In genomic region chr4:139301780-139302179, GRCm38 (mm10) we compare ENCODE assay signal across 18 mouse cellular contexts. TPM values are rescaled to one million over a fixed set of nuclear protein-coding genes. Genes with fewer than 3 reads are reported as not detected.
DNase-seq lines count a peak whose midpoint lies in the region; ATAC-seq lines count a peak whose summit lies in the region.
"Had no signal": no experiment of that assay in that cellular context is flagged by ENCODE, and none has a peak within 500 bp of the region (broad histone marks: within the 10 kb centered on the region; RNA-seq: fewer than 3 reads in every experiment).

No protein-coding gene starts in this region.

- ATAC-seq in kidney, embryonic 14.5 days (ENCODE audit: low FRiP score, low TSS enrichment), result no peak
- ATAC-seq in liver, embryonic 12.5 days, result 0 out of 2 replicates have a peak, but pooled peaks have one; percentile 16
- peak; percentile 76 for ATAC-seq in liver, embryonic 16.5 days (ENCODE audit: low read depth)
- no peak for ATAC-seq in activated CD4-positive, CD25-positive, alpha-beta regulatory T cell, adult 4 months
- ATAC-seq: CD4-positive, CD25-positive, alpha-beta regulatory T cell, adult 4 months; forebrain, embryonic 13.5 days; forebrain, embryonic 16.5 days had no signal

- peak; percentile 53 for DNase-seq in kidney, adult 11 months
- DNase-seq in liver, result no peak
- DNase-seq: adrenal gland, adult 8-10 months; adrenal gland, postnatal 25 days; cerebellum, adult 18-20 months; gastrocnemius, postnatal 10 days; gastrocnemius, postnatal 36 days had no signal

- no peaks in the 10 kb centered on the region for H3K4me1 ChIP-seq in kidney, embryonic 14.5 days (ENCODE audit: control insufficient read depth, insufficient read depth, low read length)
- no peaks in the 10 kb centered on the region for H3K4me1 ChIP-seq in liver, embryonic 12.5 days
- H3K4me1 ChIP-seq in liver, embryonic 16.5 days (ENCODE audit: control insufficient read depth, low read depth, low read length), result peaks cover 3% of the 10 kb centered on the region
- H3K4me1 ChIP-seq: forebrain, embryonic 13.5 days; hindbrain, embryonic 15.5 days had no signal

- 92% methylated on average over 8 of the region's 8 CpGs for WGBS in kidney, embryonic 14.5 days
- 80% methylated on average over 8 of the region's 8 CpGs for WGBS in liver, embryonic 12.5 days (ENCODE audit: insufficient replicate concordance)
- 66% methylated on average over 8 of the region's 8 CpGs for WGBS in liver, embryonic 16.5 days (ENCODE audit: insufficient replicate concordance)

- H3K27ac ChIP-seq in kidney, embryonic 14.5 days (ENCODE audit: low read depth, low read length), result no peak overlapping the region
- no peak overlapping the region for H3K27ac ChIP-seq in liver, embryonic 12.5 days
- no peak overlapping the region for H3K27ac ChIP-seq in liver, embryonic 16.5 days (ENCODE audit: low read length)
- H3K27ac ChIP-seq: forebrain, embryonic 10.5 days; forebrain, embryonic 13.5 days; hindbrain, embryonic 12.5 days; hindbrain, embryonic 15.5 days had no signal

- H3K27me3 ChIP-seq in kidney, embryonic 14.5 days (ENCODE audit: control insufficient read depth, insufficient read depth, low read length), result no peaks in the 10 kb centered on the region
- no peaks in the 10 kb centered on the region for H3K27me3 ChIP-seq in liver, embryonic 12.5 days (replicated peaks)
- H3K27me3 ChIP-seq in liver, embryonic 16.5 days (ENCODE audit: control insufficient read depth, insufficient read depth, low read depth, low read length), result no peaks in the 10 kb centered on the region
- H3K27me3 ChIP-seq: forebrain, embryonic 13.5 days; hindbrain, embryonic 12.5 days; hindbrain, embryonic 15.5 days had no signal

- H3K4me2 ChIP-seq in kidney, embryonic 14.5 days (replicated peaks; ENCODE audit: low read depth, low read length), result no peak overlapping the region
- no peak overlapping the region for H3K4me2 ChIP-seq in liver, embryonic 12.5 days
- no peak overlapping the region for H3K4me2 ChIP-seq in liver, embryonic 16.5 days (ENCODE audit: low read depth, low read length)
- H3K4me2 ChIP-seq: forebrain, embryonic 13.5 days; heart, embryonic 11.5 days; hindbrain, embryonic 12.5 days; hindbrain, embryonic 15.5 days had no signal

- H3K9ac ChIP-seq in kidney, embryonic 14.5 days (ENCODE audit: low read depth, low read length), result no peak overlapping the region
- no peak overlapping the region for H3K9ac ChIP-seq in liver, embryonic 12.5 days
- H3K9ac ChIP-seq in liver, embryonic 16.5 days (ENCODE audit: low read depth, low read length), result no peak overlapping the region
- H3K9ac ChIP-seq: forebrain, embryonic 13.5 days; hindbrain, embryonic 12.5 days; hindbrain, embryonic 15.5 days had no signal

- peaks cover 17% of the 10 kb centered on the region; the same call in 1 of the 2 replicates for H3K36me3 ChIP-seq in kidney, embryonic 14.5 days (ENCODE audit: control insufficient read depth, insufficient read depth, low read length)
- H3K36me3 ChIP-seq in liver, embryonic 12.5 days, result peaks cover 19% of the 10 kb centered on the region
- H3K36me3 ChIP-seq in liver, embryonic 16.5 days (ENCODE audit: control insufficient read depth, insufficient read depth), result no peaks in the 10 kb centered on the region; the same call in 1 of the 2 replicates

- H3K4me3 ChIP-seq in kidney, embryonic 14.5 days (ENCODE audit: low read length), result no peak overlapping the region
- H3K4me3 ChIP-seq in liver, embryonic 12.5 days, result no peak overlapping the region
- no peak overlapping the region for H3K4me3 ChIP-seq in liver, embryonic 16.5 days (ENCODE audit: low read depth, low read length)
- H3K4me3 ChIP-seq: forebrain, embryonic 10.5 days; forebrain, embryonic 13.5 days; hindbrain, embryonic 12.5 days; hindbrain, embryonic 15.5 days had no signal

- H3K9me3 ChIP-seq in kidney, embryonic 14.5 days (ENCODE audit: control insufficient read depth, low read length), result no peaks in the 10 kb centered on the region
- no peaks in the 10 kb centered on the region for H3K9me3 ChIP-seq in liver, embryonic 12.5 days (replicated peaks)
- no peaks in the 10 kb centered on the region for H3K9me3 ChIP-seq in liver, embryonic 16.5 days (replicated peaks; ENCODE audit: control insufficient read depth, low read length)
- H3K9me3 ChIP-seq: forebrain, embryonic 10.5 days; forebrain, embryonic 13.5 days; hindbrain, embryonic 12.5 days; hindbrain, embryonic 15.5 days had no signal

RNA-seq across cellular contexts. Expression of gene Pqlc2, which starts 8.7 kb away (rescaled TPM):
- 10.4 and 13.3 TPM in 2 replicates for polyA plus RNA-seq in kidney, embryonic 14.5 days (2014; fragmentation: Nextera tagmentation; extraction: Ambion mirVana)
- polyA plus RNA-seq in liver, embryonic 12.5 days (2016; fragmentation: Nextera tagmentation; extraction: Ambion mirVana), result 9.4 and 9.5 TPM in 2 replicates
- 14.1 and 14.4 TPM in 2 replicates for polyA plus RNA-seq in liver, embryonic 16.5 days (2015; fragmentation: Nextera tagmentation; extraction: Ambion mirVana)
- polyA plus RNA-seq in activated CD4-positive, CD25-positive, alpha-beta regulatory T cell, adult 4 months (2017; shearing (Covaris generic)), result 1 to 10 TPM; 7.6 to 9.9 TPM

RNA-seq across cellular contexts. Expression of gene Akr7a5, which starts 8.8 kb away (rescaled TPM):
- polyA plus RNA-seq in kidney, embryonic 14.5 days (2014; fragmentation: Nextera tagmentation; extraction: Ambion mirVana), result 139 and 141 TPM in 2 replicates
- polyA plus RNA-seq in liver, embryonic 12.5 days (2016; fragmentation: Nextera tagmentation; extraction: Ambion mirVana), result 43.4 and 44.0 TPM in 2 replicates
- 58.1 and 74.1 TPM in 2 replicates for polyA plus RNA-seq in liver, embryonic 16.5 days (2015; fragmentation: Nextera tagmentation; extraction: Ambion mirVana)
- 1 to 10 TPM; 7.5 to 8.2 TPM for polyA plus RNA-seq in activated CD4-positive, CD25-positive, alpha-beta regulatory T cell, adult 4 months (2017; shearing (Covaris generic))

RNA-seq across cellular contexts. Expression of gene Mrto4, which starts 50.6 kb away (rescaled TPM):
- 134 and 143 TPM in 2 replicates for polyA plus RNA-seq in kidney, embryonic 14.5 days (2014; fragmentation: Nextera tagmentation; extraction: Ambion mirVana)
- 166 and 184 TPM in 2 replicates for polyA plus RNA-seq in liver, embryonic 12.5 days (2016; fragmentation: Nextera tagmentation; extraction: Ambion mirVana)
- 62.5 and 65.7 TPM in 2 replicates for polyA plus RNA-seq in liver, embryonic 16.5 days (2015; fragmentation: Nextera tagmentation; extraction: Ambion mirVana)
- polyA plus RNA-seq in activated CD4-positive, CD25-positive, alpha-beta regulatory T cell, adult 4 months (2017; shearing (Covaris generic)), result 10 to 100 TPM; 39.1 to 56.7 TPM

RNA-seq across cellular contexts. Expression of gene Emc1, which starts 50.6 kb away (rescaled TPM):
- polyA plus RNA-seq in kidney, embryonic 14.5 days (2014; fragmentation: Nextera tagmentation; extraction: Ambion mirVana), result 13.1 and 25.8 TPM in 2 replicates
- 27.1 and 27.8 TPM in 2 replicates for polyA plus RNA-seq in liver, embryonic 12.5 days (2016; fragmentation: Nextera tagmentation; extraction: Ambion mirVana)
- 12.8 and 13.2 TPM in 2 replicates for polyA plus RNA-seq in liver, embryonic 16.5 days (2015; fragmentation: Nextera tagmentation; extraction: Ambion mirVana)
- 10 to 100 TPM; 19.9 to 20.6 TPM for polyA plus RNA-seq in activated CD4-positive, CD25-positive, alpha-beta regulatory T cell, adult 4 months (2017; shearing (Covaris generic))

RNA-seq across cellular contexts. Expression of gene Ubr4, which starts 50.6 kb away (rescaled TPM):
- polyA plus RNA-seq in kidney, embryonic 14.5 days (2014; fragmentation: Nextera tagmentation; extraction: Ambion mirVana), result 69.0 and 88.6 TPM in 2 replicates
- 54.7 and 55.1 TPM in 2 replicates for polyA plus RNA-seq in liver, embryonic 12.5 days (2016; fragmentation: Nextera tagmentation; extraction: Ambion mirVana)
- polyA plus RNA-seq in liver, embryonic 16.5 days (2015; fragmentation: Nextera tagmentation; extraction: Ambion mirVana), result 35.0 and 42.9 TPM in 2 replicates
- 10 to 100 TPM; 40.6 to 63.7 TPM for polyA plus RNA-seq in activated CD4-positive, CD25-positive, alpha-beta regulatory T cell, adult 4 months (2017; shearing (Covaris generic))

Comparison
In these comparisons a context has a peak if more than half of its experiments do, and no peak if none do; other contexts are left out.
1. ATAC-seq: peak in liver, embryonic 12.5 days (single experiment) and liver, embryonic 16.5 days (single experiment); none in kidney, embryonic 14.5 days (single experiment) and activated CD4-positive, CD25-positive, alpha-beta regulatory T cell, adult 4 months (single experiment).